Mouse (Mus musculus) kidney, postnatal 36 days (tissue): ENCODE measurements around the gene Flot1.

Experiments
- DNase-seq, 2 experiments: peaks; one replicate each; pipeline ENCODE4 v3.0.0; 2021 to 2022; ENCODE audit warnings: mixed read lengths in 2 of 2

Gene Flot1

DNA sequence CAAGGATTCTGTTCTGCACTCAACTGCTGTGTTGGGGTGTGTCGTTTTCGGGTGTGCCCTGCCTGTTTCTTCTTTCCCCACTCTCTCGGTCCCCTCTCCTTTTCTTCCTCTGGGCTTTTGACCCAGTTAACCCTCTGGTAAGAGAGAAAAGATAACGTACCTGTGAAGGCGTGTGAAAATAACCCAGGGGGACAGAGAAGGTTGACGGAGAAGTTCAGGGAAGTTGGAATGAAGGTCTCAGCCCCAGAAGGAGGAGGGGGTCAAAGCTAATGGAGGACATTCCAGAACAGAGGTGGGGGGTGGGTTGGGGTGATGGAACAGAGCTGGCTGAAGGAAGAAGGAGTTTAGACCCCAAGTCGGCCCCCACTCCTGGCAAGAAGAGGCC is 45.9 kb downstream of the Flot1 start:
- DNase-seq: no peak

DNA sequence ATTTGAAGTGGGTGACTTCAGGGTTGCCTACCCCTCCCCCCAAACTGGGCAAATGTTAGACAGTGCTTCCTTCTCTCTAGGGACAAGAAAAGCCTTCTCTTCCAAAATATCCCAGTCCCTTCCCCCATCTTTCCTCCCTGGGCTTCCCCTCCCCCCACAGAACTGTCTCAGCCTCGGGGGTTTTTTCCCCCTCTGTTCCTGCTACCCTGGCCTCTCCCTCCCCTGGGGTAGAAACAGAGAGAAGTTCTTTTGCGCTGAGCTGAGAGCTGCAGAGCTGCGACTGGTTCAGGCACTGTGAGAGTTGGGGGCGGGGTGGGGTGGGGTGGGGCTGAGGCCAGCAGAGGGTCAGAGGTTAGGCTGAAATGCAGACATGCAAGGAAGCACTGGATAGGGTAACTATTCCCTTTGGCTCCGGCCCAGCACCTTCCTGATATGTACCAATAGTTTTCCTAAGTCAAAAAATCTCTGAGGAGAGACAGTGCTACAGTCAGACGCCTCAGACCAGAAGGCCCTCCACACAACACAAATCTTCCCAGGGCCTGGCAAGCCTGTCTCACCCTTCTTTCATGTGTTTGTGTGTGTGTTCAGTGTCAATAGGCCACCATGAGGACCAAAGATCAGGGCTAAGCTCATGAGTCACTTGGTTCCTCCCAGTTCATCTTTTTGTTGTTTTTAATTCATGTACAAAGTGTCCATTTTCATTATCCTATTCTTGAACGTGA is 46.5 kb downstream of the Flot1 start:
- peak; percentile 59 to 67 for DNase-seq

DNA sequence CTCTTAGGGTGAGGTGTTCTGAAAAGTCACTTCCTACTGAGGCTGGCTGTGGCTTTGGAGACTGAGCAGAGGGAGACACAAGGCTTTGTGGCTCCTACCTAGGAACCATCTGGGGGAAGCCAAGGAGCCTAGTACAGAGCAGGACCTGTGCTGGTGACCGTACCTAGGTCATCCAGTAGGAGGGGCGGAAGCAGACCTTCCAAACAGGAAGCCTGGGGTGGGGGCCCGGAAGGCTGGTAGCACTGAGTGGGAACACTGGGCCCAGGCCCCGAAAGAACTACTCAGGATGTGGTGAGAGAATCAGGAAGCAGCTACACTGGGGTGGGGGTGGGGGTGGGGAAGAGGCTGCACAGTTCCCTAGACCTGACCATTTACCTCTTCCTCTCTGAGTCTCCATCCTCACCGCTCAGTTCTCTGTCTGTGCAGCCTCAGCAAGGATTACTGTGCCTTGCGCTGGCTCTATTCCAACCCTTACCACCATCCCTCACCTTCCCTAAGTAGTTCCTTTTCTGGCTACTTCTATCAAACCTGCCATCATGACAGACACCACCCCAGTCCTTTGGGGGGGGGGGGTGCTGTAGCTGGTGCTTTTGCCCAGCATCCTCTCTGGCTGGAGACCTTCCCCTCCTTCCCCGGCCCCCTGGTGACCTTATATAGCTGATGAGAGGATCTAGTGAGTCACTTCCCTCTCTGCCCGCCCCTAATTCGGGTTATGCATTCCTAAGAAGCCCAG is 47.3 kb downstream of the Flot1 start:
- DNase-seq: peak; percentile 74 to 83

DNA sequence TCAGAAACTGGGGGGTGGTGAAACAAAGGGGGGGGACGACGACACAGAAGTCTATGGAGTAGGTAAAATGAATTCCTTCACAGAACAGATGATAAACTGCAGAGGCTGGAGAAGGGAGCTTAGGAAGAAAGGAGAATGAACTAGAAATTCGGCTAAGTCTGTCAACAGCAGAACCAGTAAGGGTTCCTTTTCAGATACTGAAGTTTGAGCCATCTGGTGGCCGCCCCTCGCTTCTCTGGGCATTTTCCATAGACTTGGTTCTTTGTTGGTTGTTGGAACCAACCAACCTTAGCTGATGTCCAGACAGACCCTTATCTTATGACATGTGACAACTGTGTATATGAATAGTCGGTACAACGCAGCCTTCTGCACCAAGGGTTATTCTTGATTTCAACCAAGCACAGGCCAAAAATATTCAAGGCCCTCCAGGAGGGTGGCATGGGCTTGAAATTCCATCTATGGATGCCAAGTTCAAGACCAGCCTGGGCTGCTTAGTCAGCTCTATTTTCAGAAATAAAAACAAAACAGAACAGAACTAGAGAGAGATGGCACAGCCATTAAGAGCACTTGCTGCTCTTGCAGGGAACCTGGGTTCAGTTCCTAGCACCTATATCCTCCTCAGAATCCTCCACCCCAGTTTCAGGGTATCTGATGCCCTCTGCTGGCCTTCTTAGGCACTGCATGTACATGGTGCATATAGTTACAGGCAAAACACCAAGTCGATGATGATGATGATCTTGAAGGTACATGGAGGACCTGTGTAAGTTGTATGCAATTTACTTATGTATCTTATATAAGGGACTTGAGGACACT is 48.1 kb downstream of the Flot1 start:
- peak in 1 of 2 experiments; percentile 45 for DNase-seq

DNA sequence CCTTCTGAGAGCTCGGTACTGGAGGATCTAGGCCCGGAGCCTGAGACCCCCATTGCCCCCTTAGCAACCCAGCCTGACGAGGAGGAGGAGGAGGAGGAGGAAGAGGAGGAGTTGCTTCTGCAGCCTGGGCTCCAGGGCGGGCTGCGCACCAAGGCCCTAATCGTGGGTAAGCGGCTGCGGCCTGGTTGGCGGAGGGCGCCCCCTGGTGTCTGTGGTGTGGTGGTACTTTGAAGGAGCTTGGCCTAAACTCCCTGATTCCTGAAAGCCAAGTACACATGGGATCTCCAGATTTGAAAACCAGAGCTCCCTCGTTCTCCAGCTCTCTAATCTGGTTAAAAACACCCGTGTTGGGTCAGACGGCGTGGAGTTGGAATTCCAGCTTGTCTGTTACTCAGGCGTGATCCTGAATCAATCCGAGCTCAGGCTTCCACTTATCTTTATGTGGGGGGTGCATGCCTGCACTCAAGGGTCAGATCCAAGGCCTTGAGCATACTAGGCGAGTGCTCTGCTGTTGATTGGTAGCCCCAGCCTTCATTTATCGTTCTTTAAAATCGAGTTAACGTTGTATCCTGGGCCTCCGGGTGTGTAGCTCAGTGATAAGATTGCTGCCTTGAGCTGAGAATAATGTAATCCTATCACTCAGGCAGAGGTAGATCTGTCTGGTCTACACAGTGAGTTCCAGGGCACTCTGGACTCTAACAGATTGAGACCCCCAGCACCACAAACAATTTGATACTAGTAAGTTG is 50.9 kb downstream of the Flot1 start:
- peak; percentile 83 to 94 for DNase-seq

DNA sequence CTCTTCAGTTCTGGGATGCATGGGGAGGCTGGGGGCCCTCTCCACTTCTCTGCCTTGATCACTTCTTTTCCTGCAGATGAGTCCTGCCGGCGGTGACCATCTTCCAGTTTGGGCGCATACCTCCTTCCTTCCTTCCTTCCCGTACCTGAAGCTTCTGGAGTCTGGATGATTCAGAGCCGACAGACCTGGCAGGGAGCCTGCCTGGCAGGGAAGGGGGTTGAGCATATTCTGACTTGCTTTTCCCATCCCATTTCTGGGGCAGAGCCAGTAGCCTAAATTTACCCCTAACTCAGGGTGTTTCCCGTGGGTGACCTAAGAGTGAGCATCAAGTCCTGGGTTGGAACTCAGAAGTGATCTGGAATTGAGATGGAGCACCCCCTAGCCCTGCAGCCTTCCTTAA is 51.7 kb downstream of the Flot1 start:
- peak; percentile 59 to 66 for DNase-seq

DNA sequence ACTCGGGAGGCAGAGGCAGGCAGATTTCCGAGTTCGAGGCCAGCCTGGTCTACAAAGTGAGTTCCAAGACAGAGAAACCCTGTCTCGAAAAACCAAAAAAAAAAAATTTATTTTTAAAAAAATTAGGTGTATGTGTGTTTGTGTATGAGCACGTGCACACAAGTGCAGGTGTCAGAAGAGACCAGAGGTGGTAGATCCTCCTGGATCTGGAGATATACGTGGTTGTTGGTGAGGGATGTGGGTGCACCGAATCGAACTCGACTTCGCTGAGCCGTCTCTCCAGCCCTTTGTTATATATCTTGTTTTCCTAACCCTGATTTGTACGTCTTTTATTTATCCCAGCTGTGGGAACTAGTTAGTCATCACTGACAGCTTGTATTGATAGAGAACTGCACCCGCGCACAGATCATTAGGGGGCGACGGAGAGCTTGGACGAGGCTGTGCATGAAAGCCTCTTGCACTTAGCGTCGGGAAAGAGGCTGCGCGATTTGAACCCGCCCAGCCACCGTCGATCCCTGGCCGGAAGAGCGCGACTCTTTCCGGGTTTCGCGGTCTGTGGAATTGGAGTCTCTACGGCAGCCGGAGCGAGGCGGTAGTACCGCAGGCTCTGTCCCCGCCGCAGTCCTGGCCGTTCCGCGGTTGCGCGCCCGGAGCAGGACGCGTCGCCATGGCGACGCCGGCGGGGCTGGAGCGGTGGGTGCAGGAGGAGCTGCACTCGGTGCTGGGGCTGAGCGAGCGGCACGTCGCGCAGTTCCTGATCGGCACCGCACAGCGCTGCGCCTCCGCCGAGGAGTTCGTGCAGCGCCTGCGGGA is 56.4 kb downstream of the Flot1 start, which contains the start of gene Dhx16:
Gene Dhx16 (plus strand): TSS at position 575 of the 813 bp plus-strand sequence.
- peak; percentile 97 to 99 for DNase-seq
